Mouse (Mus musculus) frontal cortex, postnatal 10 days (tissue): ENCODE measurements around the gene Arhgap44.

Experiments
- DNase-seq, 2 experiments: peaks; one replicate each; pipeline ENCODE4 v3.0.0; 2022; ENCODE audit warnings: low spot score in 2 of 2, mixed read lengths in 1 of 2

Gene Arhgap44

DNA sequence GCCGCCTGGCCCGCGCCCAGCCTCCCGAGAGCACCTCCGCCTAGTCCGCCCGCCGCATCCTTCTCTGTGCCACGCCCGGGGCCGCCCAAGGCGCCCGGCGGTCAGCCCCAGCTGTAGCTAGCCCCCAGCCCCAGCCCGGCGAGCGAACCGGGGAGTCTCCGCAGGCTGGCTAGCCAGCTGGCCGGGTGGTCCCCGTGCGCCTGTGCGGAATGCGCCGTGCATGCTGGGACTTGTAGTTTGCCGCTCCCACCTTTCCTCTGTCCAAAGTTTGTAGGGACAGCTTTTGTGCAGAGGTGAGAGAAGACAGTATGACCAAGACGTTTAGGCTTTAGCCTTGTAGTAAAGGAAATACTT, at the start of gene Arhgap44:
Arhgap44 (minus strand) TSS at position 195 of the 354 bp plus-strand sequence.
- peak; percentile 39 to 75 for DNase-seq

DNA sequence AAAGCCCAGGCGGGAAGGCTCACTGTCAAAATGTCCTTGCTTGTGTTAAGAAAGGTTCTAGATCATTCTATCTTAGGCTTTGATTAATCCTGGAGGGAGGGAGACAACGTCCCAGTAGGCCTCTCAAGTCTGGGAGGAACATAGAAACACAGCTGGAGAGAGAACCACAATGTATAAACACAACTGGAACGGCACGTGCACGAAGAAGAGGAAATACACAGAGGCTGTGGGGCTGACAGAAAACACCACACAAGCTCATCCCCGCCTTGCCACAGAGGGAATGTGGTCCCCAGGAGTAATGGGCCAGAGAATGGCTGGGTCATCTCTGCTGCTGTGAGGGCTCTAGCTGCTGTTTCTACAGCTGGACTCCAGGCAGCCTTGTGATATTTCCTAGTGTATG, 48.9 kb upstream of the Arhgap44 start:
- DNase-seq, result no peak

DNA sequence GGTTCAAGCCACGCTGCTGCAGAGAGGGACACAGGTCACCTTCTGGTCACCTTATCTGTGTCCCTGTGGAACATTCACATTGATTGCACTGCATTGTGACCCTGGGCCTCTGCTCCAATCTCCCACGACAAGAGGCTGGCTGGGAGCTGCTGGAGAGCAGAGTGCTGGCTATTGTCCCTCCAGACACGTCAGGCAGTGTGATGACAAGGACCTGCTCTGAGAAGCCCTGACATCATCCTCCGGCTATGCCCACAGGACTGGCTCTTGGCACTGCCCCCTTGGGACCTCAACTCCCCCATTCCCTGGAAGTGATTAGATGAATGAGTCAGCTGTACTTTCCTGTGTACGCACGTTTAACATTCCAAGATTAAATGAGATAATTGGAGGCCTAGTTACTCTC, 46.7 kb upstream of the Arhgap44 start:
- no peak for DNase-seq

DNA sequence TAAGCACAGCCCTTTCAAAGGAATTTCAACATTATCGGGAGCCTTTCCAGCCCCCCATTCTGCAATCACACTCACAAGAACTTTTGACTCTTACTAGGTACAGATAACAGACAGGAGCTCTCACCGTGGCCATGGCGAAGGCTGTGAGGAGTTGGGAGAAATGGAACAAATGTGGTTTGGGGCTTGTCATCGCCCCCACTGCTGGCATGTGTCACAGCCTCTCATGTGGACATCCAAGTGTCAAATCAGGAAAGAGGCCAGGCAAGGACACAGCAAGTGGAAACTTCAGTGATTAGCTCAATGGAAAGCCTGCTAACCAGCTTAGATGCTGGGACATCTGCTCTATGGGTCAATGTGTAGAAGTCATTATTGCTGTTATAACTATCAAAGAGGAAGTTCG, 42.5 kb upstream of the Arhgap44 start:
- no peak for DNase-seq

DNA sequence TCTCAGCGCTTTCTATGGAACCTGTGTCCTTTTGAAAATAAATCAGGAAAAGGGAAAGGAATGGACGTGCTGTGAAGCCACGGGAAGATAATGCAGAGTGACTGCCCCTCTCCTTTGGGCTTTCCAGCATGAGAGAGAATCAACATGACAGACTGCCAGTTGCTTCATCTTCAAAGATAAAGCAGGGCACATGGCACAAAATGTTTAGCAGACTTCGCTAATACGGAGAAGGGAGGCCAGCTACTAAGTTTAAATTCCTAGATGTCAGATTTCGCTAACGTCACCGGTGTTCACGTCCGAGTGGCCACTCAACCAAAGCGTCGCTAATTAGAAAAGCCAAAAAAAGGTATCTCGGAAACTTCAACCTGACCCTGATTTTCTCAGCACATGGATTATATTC, 41.9 kb upstream of the Arhgap44 start:
- no peak for DNase-seq

DNA sequence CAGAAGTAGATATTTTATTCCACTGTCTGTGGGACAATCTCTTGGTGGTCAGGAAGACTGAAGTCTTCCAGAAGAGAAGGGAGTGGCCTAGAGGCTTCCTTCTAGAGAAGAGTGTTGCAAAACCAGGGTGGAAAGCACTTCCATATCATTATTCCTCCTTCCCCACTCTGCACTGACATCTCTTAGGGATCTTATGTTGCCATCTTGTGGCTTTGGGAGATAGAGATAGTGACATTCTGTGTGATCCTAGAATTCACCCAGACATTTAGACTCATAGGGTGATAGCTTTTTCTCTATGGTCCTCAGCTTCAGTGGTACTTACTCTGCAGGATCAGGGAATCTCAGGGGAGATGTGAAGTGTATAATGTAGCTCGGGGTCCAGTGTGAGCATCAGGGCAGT, 40.3 kb upstream of the Arhgap44 start:
- no peak for DNase-seq

DNA sequence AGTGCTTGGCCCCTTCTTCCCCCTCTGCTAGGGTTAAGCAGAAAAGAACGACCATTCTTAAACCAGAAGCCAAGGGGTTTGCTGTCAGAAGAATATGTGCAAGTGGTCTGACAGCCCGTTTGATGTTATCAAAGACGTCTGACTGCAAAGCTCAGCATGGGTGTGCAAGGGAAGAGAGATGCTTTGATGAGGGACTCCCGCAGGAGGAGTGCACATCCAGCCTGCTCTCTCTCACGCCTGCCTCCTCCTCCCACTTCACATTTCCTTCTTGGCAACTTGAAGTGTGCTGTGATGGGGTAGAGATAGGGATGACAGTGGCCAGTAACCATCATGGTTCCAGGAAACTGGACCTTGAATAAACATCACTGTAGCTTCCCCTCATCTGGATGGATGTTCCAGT, 39.5 kb upstream of the Arhgap44 start:
- no peak for DNase-seq

DNA sequence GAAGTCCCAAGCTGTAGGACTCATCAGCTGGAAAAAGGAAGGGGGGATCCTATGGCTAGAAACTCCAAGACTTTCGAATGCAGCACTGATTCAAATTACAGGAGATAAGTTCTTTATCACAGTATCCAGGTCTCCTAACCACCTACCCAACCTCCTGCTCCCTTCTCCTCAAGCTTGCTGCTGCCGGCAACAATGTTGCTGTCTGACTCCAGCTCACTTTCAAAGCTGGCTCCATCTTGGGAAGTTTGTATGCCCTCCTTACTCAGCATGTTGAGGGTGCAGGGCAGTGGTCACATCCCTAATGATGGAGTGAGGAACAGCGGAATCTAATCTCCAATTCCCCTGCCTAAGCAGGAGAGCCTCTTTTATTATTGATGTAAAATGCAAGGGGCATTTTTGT, 35.3 kb upstream of the Arhgap44 start:
- no peak for DNase-seq

DNA sequence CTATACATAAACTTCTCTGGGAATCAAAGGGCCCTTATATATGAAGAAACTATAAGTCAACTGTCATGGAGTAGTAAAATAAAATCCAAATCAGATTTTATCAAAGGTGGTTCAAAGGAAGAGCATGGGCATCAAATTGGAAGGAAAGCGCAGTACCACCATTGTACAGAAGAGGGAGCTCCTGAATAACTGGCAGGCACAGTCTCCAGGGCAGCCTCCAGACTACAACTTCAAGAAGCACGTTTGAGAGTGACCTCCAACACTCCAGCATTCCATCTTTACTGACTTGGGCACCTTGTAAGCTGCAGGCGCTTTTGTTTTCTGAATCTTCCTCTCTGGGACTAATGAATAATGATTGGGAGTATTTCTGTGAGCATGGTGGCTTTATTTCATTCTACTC, 34.5 kb upstream of the Arhgap44 start:
- peak in 1 of 2 experiments; percentile 69 for DNase-seq

DNA sequence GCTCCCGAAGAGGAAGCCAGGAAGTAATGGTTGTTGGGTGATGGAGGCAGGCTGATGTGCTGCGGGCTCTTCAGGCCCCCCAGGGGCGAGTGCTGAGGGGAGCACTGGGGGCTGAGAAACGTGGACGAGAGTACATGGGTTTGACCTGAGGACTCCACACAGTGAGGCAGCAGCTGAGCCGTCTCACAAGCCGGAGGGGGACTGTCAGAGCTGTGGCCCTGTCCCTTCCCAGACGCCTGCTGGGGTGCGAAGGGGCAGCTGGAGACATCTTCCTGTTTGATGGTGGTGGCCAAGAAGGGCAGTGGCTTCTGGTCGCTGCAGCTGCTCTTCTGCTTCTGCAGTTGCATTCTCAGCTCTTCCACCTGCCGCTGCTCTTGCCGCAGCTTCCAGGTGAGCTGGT, 24.2 kb upstream of the Arhgap44 start:
- DNase-seq, result no peak

DNA sequence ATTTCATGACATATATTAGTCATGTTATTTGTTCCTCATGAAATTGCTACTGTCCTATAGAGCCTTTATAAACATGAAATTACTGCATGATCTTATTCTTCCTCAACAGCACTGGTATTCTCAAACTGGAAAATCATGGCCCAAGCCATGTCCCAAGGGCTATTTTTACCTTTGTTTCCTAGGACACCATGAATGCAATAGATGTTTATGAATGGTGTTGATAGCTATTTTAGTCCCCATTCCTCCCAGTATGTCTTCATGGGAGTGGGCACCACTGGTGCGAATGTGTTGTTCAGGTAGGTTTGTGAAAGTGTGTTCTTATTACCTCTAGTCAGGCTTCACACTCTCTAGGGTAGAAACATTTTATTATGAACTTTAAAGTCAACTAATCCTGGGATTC, 22.4 kb upstream of the Arhgap44 start:
- no peak for DNase-seq

DNA sequence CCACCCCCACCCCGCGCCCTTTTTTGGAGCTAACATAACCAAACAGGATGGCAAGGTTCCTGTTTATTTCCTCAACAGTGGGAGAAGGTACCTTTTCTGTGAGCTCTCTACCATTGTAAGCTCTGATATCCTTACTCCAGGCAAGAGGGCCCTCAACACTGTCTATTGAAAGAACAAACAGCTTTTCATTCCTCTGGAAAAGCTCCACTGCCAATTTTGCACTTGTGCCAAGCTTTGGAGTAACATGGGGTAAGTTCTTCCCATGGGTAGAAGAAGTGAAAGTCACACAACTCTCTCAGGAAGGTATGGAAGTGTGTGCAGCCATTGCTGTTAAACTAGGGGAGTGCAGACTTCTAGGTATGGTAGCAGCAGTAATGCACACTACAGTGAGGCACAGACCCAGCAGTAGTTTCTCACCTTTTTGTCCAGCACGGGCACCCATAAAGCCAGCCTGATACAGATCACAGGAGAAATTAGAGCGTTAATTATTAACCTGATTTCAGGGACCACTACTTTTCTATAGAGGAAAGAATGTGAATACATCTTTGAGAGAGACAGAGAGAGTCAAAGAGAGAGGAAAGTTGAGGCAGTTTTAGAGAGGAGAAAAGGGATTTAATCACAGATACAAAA, 7.5 kb upstream of the Arhgap44 start:
- DNase-seq, result no peak

DNA sequence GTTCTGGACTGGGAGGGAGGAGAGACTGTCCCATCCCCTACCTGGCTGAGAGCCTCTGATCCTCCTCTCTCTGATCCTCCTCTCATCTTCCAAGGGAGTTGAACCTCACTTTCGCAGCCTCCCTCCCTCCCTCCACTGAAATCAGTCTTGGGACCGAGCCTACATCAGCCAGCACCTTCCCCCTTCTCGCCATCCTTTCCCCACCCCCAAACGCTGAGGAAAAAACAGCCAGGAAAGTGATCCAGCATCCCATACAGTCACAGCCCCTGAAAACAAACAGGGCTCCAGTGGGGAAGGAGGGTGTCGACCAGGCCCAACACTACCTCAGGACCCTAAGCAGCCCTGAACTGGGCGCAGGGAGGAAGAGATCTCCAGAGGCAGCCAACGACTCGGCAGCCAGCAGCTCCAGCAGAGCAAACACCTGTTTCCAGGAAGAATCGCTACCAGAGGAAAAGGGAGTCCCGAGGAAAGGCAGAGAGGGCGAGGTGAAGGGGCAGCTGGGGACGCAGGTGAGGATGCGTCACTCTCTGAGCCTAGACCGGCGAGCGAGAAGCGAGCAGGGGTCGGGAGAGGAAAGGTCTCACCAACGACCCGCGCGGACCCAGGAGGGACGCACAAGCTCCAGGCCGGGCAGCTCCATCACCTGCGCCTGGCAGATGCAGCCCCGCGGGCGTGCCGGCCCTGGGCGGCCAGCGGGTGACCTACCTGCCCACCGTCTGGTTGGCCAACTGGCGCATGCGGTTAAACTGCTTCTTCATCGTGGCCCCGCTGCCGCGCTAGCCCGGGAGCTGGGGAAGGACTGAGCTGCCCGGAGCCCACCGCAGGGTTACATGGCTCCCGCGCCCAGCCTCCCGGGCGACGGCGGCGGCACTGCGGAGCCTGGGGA, 637 bp downstream of the Arhgap44 start:
- DNase-seq, result peak; percentile 12 to 25

DNA sequence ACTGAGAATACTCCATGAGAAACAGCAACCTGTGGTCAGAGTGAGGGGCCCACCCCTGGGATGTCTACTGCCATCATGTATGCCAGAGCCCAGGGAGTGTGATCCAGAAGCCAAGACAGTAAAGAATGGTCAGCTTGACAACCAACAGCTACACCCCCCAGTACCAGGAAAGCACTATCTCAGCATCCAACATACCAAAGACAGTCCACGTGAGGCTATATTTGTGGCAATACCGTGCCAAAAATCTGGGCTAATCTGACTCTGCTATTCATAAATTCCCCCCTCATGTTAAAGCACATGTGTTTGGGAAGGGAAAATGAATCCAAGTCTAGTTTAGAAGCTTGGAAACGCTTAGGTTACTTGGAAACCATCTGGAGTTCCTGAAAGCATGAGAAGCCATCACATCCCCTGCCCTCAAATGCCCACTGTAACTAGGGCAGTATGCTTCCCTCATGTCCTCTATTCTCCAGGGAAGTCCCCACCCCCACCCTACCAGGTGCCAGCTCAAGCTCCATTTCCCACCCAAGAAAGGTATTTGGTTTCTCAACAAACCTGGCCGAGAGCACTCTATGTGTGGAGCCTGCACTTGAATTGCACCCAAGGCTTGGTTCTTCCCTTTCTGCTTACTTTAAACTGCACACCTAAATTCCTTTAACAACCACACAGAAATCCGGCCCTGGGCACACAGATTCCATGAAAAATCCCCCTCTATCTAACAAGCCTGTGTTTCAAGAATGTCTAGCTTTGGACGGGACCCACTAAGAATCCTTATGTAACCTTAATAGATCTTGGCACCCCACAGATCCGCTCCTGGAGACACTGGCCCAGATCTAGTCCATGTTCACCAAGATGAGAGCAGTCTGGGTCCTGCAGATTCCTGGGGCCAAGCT, 1.5 kb downstream of the Arhgap44 start:
- DNase-seq, result peak in 1 of 2 experiments; percentile 45

DNA sequence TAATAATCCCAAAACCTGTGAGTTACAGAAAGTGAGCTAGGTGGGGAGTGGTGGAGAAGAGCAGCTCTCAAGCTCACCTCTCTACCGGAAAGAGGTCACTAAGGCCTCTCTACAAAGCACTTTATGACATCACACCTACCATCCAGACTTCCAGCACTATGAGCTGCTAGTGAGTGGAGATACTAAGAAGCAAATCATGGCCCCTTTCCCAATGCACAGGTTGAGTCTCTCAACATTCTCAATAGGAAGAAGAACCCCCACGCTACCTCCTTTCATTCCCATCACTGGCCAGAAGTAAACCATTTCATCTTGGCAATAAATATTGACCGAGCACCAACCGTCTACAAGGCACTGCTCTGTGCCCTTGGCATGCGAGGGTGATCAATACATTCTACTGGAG, 3.0 kb downstream of the Arhgap44 start, which contains the start of gene 1700086D15Rik:
1700086D15Rik (minus strand) TSS at position 101 of the 400 bp plus-strand sequence.
- no peak for DNase-seq

DNA sequence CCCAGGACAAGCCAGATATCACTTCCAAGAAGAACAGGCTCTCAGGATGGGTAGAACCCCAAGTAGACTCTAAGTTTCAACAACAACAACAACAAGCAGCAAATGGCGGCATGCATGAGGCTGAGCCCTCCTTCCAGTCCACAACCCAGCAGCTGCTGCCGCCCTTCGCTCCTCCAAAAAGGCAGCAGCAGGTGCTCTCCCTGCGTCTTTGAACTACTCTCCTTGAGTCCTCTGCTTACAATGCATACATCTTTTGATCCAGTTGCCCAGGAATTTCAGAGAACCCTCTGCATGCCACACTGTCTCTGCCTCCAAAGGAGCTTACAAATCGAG, 4.1 kb downstream of the Arhgap44 start:
- no peak for DNase-seq

DNA sequence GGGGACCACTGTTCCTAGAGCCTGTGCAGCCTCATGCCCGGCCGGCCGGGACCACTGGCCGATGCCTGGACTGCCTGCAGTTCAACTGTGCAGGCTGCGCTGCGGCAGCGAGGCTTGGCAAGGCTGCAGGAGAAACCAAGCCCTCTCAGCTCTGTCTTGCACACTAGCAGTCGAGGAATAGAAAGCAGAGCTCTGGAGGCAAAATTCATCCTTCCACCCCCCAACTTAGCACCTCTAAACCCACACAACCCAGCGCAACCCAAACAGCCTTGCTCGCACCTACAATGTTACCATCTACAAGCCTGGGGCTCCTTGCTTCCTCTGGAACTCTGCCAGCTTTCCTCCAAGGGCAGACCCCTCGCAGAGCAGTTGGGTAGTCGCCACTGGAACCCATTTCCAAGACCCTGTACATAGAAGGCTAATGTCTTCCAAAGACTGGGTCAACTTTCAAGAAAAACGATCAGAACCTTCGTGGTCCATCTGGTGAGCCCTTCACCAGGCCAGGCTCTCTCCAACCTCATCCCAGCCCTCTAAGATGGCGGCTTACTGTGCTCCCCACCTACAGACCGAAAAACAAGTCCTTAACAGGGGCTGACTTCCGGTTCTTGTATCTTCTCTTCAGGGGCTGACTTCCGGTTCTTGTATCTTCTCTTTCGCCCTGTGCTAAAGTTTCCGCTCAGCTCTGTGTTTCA, 4.6 kb downstream of the Arhgap44 start:
- DNase-seq, result no peak

DNA sequence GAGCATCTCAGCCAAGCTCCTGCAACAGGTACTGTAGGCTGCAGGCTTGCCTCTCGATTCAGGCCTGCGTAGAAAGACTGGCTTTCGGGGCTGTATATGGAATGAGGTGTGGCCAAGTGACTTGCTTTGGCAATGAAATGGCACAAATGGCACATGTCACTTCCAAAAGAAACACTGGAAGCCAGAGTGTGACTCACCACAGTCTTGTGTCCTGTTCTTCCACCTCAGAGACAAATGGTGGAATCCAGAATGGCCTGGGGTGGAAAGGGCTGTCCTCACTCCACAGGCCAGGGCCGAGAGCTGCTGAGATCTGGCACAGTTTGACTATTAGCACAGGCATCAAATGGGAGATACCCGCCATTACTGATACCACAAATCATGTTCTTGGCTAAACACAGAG, 9.8 kb downstream of the Arhgap44 start:
- no peak for DNase-seq

DNA sequence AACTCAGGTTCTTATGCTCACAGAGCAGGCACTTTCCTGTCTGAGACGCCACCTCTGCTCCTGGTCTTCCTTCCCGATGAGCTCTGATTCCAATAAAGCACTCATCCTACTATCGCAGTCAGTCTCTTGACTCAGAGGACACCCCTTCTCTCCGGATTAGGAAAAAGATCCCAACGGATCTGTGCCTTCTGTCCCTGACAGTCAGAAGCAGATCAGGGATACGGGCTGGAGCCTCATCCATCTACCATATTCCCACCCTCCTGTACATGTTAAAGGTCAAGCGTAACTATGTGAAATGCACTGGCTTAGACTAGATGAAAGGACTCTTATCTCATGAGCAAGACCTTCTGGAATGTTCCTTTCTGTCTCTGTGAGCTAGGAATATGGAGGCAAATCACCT, 14.3 kb downstream of the Arhgap44 start:
- no peak for DNase-seq

DNA sequence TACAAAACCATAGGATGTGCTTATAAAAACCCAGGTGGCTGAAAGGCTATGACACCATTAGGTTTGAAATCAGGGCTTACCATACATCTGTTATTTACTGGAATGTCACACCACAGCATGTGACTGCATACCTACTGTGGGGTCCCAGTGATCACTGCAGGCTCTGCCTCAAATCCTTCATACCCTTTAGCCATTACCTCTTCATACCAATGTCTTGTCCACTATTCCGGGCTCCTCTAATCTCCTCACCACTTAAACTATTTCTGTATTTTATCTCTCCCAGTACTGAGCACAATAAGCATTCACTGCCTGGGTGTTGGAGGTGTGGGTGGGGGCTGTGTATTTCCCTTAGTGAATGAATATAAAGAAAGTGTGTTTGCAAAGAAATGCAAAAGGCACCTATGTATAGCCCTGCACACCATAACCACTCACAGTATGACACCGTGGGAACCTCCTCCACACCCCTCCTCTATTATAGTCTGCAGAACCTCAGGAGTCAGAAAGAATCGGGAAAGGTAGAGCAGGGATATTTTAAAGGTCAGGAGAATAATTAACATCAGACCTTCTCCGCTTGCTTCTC, 19.8 kb downstream of the Arhgap44 start:
- DNase-seq, result no peak

DNA sequence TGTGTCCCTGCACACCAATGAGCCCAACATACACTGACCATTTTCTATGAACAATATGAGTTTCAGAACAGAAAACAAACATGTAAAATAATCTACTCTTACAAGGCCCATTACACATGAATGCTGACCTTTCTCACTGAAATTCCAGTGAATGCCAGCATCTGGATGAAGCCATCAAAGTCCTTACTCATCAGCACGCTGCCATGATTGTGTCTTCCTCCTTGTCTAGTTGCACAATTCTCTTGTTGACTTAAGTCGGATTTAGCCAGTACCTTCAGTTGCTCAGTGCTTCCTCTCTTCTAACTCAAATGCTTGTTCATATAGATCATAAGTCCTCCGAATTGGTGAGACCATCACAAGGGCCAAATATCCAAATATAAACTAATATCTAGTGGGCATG, 23.7 kb downstream of the Arhgap44 start:
- no peak for DNase-seq
